Mouse (Mus musculus) liver, postnatal 0 days (tissue): ENCODE measurements around the gene Gm45713. TPM values are rescaled to one million over a fixed set of nuclear protein-coding genes. Genes with fewer than 3 reads are reported as not detected.
"Not testable (repeated sequence)": the region's sequence is repeated elsewhere in the genome, so short reads cannot be mapped to it uniquely, and the experiment has no call there.

Experiments
- ATAC-seq: fragments of 200-750 bp; cut with Nextera tagmentation; 2 replicates; pipeline ENCODE4 v1.8.0; 2017; ENCODE audit warnings: mild to moderate bottlenecking, moderate library complexity
- DNase-seq: peaks from one replicate; pipeline ENCODE4 v3.0.0-alpha.2; 2016
- H3K27ac ChIP-seq: fragments of 300-500 bp; sonication (generic); 2 replicates; pipeline ENCODE4 v1.5.1; 2014; ENCODE audit warnings: antibody characterized with exemption, moderate library complexity, mild to moderate bottlenecking, low read depth
- H3K27me3 ChIP-seq: fragments of 300-500 bp; sonication (generic); 2 replicates; pipeline ENCODE4 v1.6.1; 2014; ENCODE audit warnings: low read length, control low read depth, mixed read lengths; ENCODE audit not compliant: insufficient read depth
- H3K36me3 ChIP-seq: fragments of 300-500 bp; sonication (generic); replicated peaks from 2 replicates; pipeline ENCODE4 v1.6.1; 2014; ENCODE audit warnings: mild to moderate bottlenecking, control low read depth, low read length, moderate library complexity, mixed read lengths; ENCODE audit not compliant: insufficient read depth
- H3K4me1 ChIP-seq: fragments of 300-500 bp; sonication (generic); 2 replicates; pipeline ENCODE4 v1.6.1; 2014; ENCODE audit warnings: antibody characterized with exemption, mild to moderate bottlenecking, control low read depth; ENCODE audit not compliant: insufficient read depth
- H3K4me2 ChIP-seq: fragments of 300-500 bp; sonication (generic); 2 replicates; pipeline ENCODE4 v1.6.1; 2014; ENCODE audit warnings: low read depth, mild to moderate bottlenecking, low read length, moderate library complexity, mixed read lengths
- H3K4me3 ChIP-seq: fragments of 300-500 bp; sonication (generic); 2 replicates; pipeline ENCODE4 v1.5.1; 2014; ENCODE audit warnings: low read depth, low read length
- H3K9ac ChIP-seq: fragments of 300-500 bp; sonication (generic); replicated peaks from 2 replicates; pipeline ENCODE4 v1.6.1; 2014; ENCODE audit warnings: mild to moderate bottlenecking, moderate library complexity
- H3K9me3 ChIP-seq: fragments of 300-500 bp; sonication (generic); 2 replicates; pipeline ENCODE4 v1.6.1; 2016; ENCODE audit warnings: mild to moderate bottlenecking, control low read depth, low read length, mixed read lengths
- CTCF ChIP-seq: sonication (generic); IDR thresholded peaks from 2 replicates; pipeline ENCODE4 v1.5.1; 2016; ENCODE audit warnings: antibody characterized with exemption, low read depth
- EP300 ChIP-seq: IDR thresholded peaks from 2 replicates; pipeline ENCODE4 v1.6.1; 2016; ENCODE audit warnings: antibody characterized with exemption, low read depth, mild to moderate bottlenecking
- WGBS: fragments of 180-500 bp; shearing (Covaris S2); extraction: QIAGEN DNeasy Blood & Tissue Kit; methylation state at CpG from one replicate; pipeline ENCODE4 v1.1.7; 2014; ENCODE audit not compliant: insufficient replicate concordance; 5-methylcytosine and 5-hydroxymethylcytosine counted together
- polyA plus RNA-seq: library from polyadenylated mRNA; unstranded; fragments of >200 nt; fragmentation: Nextera tagmentation; extraction: Ambion mirVana; gene quantifications from 2 replicates; pipeline ENCODE4 v1.2.1, GENCODE M21; 2015

Gene Gm45713
- polyA plus RNA-seq, 1 experiment from 2014 or later = 0.70 TPM

DNA sequence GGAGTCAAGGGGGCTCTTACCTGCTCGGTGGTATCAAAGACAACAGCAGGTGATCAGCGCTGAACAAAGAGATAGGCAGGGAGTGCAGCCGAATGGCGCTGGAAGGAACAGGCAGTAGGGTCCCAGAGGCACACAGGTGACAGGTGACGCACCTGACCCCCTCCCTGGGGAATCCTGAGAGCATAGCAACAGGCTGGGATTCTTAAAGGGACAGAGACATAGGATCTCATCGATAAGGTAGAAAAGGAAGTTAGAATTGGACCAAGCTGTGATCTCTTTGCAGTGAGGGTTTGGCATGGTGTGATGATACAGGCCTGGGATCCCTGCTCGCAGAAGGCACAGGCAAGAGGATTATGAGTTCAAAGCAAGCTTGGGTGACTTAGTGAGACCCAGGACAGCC lies 43.4 kb upstream of the Gm45713 start, which contains the start of gene Gfy:
TSS of gene Gfy (minus strand) at position 101 of the 400 bp plus-strand sequence.
- H3K27ac ChIP-seq = no peak within 1 kb of the TSS
- H3K4me1 ChIP-seq = peaks cover 7% of the 10 kb centered on the region
- no peak for ATAC-seq
- H3K9me3 ChIP-seq = no peaks in the 10 kb centered on the region
- H3K36me3 ChIP-seq = no peaks in the 10 kb centered on the region
- no peak within 1 kb of the TSS for H3K4me2 ChIP-seq
- TF ChIP-seq CTCF = no peak
- no peak for TF ChIP-seq EP300
- H3K9ac ChIP-seq = no peak within 1 kb of the TSS
- H3K27me3 ChIP-seq = peaks cover 98% of the 10 kb centered on the region
- WGBS = 27% methylated on average over 7 of the region's 7 CpGs
- DNase-seq = no peak
- no peak within 1 kb of the TSS for H3K4me3 ChIP-seq

DNA sequence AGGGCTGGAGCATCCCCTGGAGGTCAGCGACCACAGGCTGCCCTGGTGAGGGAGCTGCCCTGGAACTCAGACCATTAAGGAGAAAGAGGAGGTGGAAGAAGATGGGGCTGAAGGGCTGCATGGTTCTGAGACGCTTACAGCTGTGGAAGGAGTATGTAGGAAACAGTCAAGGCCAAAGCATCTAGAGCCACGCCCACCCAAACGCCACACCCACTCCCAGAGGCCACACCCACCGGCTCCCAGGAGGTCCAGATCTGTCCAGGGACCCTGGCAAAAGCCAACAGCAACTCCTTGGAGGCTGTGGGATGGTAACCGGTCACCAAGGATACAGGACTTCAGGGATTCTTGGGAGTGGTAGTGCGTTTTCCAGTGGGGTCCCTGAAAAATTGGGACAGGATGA lies 42.5 kb upstream of the Gm45713 start:
- no peak for TF ChIP-seq CTCF
- TF ChIP-seq EP300 = no peak
- Histone ChIP-seq H3K9me3 (no peaks in the 10 kb centered on the region), H3K9ac (no peak overlapping the region), H3K27ac (no peak overlapping the region), H3K4me1 (peaks cover 7% of the 10 kb centered on the region), H3K4me2 (no peak overlapping the region), H3K4me3 (no peak overlapping the region), H3K36me3 (no peaks in the 10 kb centered on the region), H3K27me3 (peaks cover 96% of the 10 kb centered on the region)
- no peak for ATAC-seq
- peak; percentile 38 for DNase-seq
- 21% methylated on average over 7 of the region's 7 CpGs for whole genome bisulfite sequencing

DNA sequence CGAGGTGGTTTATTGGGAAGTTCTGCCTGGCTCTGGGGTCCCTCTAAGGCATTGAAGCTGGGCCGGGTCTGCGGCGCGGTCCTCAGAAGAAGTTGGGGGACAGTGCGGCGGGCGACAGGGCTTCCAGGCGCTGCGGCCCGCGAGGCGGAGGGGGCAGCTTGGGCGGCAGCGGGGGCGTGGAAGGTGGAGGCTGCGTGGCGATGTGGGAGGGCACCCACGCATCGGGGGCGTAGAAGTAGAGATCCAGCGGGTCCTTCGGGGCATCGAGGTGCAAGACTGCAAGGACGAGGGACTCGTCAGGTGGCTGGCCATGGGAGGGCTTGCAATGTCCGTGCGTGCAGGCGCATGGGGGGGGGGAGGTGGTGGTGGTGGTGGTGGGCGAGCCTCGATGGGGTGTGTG lies 40.3 kb upstream of the Gm45713 start:
- no peak overlapping the region for H3K4me3 ChIP-seq
- no peak for TF ChIP-seq EP300
- TF ChIP-seq CTCF = no peak
- DNase-seq (no peak), ATAC-seq (no peak)
- peaks cover 3% of the 10 kb centered on the region for H3K9me3 ChIP-seq
- H3K4me1 ChIP-seq = no peaks in the 10 kb centered on the region; the same call in 1 of the 2 replicates
- H3K9ac ChIP-seq = no peak overlapping the region
- no peaks in the 10 kb centered on the region for H3K36me3 ChIP-seq
- 4% methylated on average over 27 of the region's 31 CpGs for WGBS
- H3K27me3 ChIP-seq = peaks cover 84% of the 10 kb centered on the region
- H3K27ac ChIP-seq = no peak overlapping the region
- no peak overlapping the region for H3K4me2 ChIP-seq

- no peak overlapping the region for H3K27ac ChIP-seq
- ATAC-seq = no peak
- TF ChIP-seq EP300 (no peak), CTCF (no peak)
- no peak for DNase-seq
- WGBS = 3% methylated on average over 23 of the region's 23 CpGs
- H3K36me3 ChIP-seq = no peaks in the 10 kb centered on the region
- H3K27me3 ChIP-seq = peaks cover 80% of the 10 kb centered on the region
- no peak overlapping the region for H3K9ac ChIP-seq
- H3K4me3 ChIP-seq = no peak overlapping the region
- H3K9me3 ChIP-seq = peaks cover 3% of the 10 kb centered on the region
- no peaks in the 10 kb centered on the region for H3K4me1 ChIP-seq
- no peak overlapping the region for H3K4me2 ChIP-seq
These were observed 39.9 kb upstream of the Gm45713 start for GRCm38 (mm10) chr7:45175929-45176328.

DNA sequence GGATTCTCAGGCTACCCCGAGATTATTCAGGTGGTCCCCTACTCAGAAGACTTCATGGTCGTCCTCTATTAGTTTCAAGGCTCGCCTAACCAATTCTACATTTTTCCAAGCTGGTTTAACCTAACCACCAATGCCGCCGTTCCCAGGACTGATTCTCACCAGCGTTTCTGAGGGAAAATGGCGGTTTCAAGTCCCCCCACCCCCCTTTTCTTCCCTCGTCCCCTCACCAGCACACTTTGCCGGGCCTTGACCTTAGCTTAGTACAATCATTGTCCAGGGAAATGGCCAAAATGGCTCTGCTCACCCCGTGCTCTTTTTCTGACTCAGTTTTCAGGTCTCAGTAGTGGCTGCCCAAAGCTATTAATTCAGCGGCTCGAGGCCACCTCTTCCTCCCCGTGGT lies 39.4 kb upstream of the Gm45713 start:
- Histone ChIP-seq H3K4me3 (no peak overlapping the region), H3K4me1 (no peaks in the 10 kb centered on the region), H3K4me2 (no peak overlapping the region), H3K27me3 (peaks cover 74% of the 10 kb centered on the region), H3K27ac (no peak overlapping the region), H3K9me3 (peaks cover 3% of the 10 kb centered on the region), H3K9ac (no peak overlapping the region), H3K36me3 (no peaks in the 10 kb centered on the region)
- 5% methylated on average over 13 of the region's 13 CpGs for WGBS
- DNase-seq (no peak), ATAC-seq (no peak)
- TF ChIP-seq CTCF (no peak), EP300 (no peak)

DNA sequence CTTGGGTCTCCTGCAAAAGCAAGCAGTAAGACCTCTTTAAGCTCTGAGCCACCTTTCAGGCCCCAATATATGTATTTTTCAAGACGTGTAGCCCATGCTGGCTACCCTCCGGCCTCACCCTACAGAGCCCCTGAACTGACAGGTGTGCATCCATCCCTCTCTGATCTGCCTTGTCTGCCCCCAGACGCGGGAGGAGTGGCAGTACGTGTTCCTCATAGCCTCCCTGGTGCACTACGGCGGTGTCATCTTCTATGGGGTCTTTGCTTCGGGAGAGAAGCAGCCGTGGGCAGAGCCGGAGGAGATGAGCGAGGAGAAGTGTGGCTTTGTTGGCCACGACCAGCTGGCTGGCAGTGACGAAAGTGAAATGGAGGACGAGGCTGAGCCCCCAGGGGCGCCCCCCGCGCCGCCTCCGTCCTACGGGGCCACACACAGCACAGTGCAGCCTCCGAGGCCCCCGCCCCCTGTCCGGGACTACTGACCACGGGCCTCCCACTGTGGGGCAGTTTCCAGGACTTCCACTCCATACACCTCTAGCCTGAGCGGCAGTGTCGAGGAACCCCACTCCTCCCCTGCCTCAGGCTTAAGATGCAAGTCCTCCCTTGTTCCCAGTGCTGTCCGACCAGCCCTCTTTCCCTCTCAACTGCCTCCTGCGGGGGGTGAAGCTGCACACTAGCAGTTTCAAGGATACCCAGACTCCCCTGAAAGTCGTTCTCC lies 38.7 kb upstream of the Gm45713 start:
- Histone ChIP-seq H3K4me1 (no peaks in the 10 kb centered on the region), H3K4me3 (no peak overlapping the region), H3K9ac (no peak overlapping the region), H3K4me2 (no peak overlapping the region), H3K9me3 (peaks cover 10% of the 10 kb centered on the region), H3K27ac (no peak overlapping the region), H3K36me3 (no peaks in the 10 kb centered on the region), H3K27me3 (peaks cover 68% of the 10 kb centered on the region)
- DNase-seq = no peak
- no peak for TF ChIP-seq EP300
- TF ChIP-seq CTCF = no peak
- WGBS = 6% methylated on average over 29 of the region's 29 CpGs
- no peak for ATAC-seq

- TF ChIP-seq CTCF = peak; percentile 59
- WGBS = 47% methylated on average over 1 of the region's 1 CpGs
These were observed 37.7 kb upstream of the Gm45713 start for GRCm38 (mm10) chr7:45173772-45174171.

More at GRCm38 (mm10) chr7:45173772-45174171, 37.7 kb upstream of the Gm45713 start:
- not testable (repeated sequence) for DNase-seq, ATAC-seq, H3K4me2 ChIP-seq, H3K4me1 ChIP-seq, H3K4me3 ChIP-seq, H3K36me3 ChIP-seq, H3K9ac ChIP-seq, H3K27ac ChIP-seq
- H3K9me3 ChIP-seq = peaks cover 19% of the 10 kb centered on the region
- peaks cover 68% of the 10 kb centered on the region for H3K27me3 ChIP-seq
